Mouse (Mus musculus): ENCODE measurements around the gene Speg. TPM values are rescaled to one million over a fixed set of nuclear protein-coding genes. Genes with fewer than 3 reads are reported as not detected.

The Speg gene
- total RNA-seq, 2 experiments from 2014 or later: 164 to 175 TPM

DNA sequence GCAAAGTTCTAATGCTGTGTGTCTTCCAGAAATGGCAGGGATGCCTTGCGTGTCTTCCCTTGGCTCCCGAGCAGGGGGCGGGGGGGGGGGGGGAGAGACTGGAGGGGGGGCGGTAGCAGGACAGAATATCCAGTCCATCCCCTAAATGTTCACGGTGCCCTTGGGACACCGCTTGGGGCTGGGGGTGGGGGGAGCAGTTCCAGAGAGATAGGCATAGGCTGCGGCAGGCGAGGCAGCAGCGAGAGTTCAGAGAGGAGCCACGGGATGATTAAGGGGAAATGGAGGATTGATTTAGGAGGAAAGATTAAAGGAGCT lies 82.6 kb downstream of the Speg start:
- DNase-seq (ENCODE audit: low spot score in 2 of 2): no peak

DNA sequence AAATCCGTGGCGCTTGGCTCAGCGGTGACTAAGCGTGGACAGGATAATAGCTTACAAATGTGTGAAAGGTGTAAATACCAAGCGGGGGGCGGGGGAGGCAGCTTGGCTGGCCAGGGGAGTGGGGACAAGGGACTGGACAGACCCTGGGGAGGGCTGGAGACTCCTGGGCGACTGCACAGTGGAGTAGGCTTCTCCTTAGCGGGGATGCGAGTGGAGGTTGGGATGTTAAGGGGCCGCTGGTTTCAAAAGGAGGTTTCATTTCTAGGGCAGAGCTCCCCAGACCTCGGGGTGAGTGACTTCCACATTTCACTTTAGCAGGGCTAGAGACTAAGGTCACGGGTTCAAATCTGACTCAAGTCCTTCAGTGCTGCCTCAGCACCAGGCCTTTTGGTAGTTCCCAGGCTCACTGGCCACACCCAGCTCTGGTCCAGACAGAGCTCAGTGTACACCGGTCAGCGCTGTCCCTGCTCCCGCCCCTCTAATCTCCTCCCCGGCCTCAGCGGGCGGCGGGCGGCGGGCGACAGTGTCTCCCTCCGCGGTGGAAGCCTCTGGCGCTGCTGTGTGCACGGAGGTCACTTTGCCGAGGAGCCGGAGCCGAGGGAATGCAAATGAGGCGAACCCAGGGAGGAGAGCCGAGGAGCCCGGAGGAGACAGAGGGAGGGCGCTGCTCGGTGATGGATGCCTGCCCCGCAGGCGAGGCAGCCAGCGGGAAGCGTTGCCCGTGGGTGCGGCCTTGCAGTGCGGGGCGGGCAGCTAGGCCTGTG lies 83.1 kb downstream of the Speg start:
- DNase-seq (ENCODE audit: low spot score in 2 of 2): peak in 1 of 2 experiments; percentile 65

DNA sequence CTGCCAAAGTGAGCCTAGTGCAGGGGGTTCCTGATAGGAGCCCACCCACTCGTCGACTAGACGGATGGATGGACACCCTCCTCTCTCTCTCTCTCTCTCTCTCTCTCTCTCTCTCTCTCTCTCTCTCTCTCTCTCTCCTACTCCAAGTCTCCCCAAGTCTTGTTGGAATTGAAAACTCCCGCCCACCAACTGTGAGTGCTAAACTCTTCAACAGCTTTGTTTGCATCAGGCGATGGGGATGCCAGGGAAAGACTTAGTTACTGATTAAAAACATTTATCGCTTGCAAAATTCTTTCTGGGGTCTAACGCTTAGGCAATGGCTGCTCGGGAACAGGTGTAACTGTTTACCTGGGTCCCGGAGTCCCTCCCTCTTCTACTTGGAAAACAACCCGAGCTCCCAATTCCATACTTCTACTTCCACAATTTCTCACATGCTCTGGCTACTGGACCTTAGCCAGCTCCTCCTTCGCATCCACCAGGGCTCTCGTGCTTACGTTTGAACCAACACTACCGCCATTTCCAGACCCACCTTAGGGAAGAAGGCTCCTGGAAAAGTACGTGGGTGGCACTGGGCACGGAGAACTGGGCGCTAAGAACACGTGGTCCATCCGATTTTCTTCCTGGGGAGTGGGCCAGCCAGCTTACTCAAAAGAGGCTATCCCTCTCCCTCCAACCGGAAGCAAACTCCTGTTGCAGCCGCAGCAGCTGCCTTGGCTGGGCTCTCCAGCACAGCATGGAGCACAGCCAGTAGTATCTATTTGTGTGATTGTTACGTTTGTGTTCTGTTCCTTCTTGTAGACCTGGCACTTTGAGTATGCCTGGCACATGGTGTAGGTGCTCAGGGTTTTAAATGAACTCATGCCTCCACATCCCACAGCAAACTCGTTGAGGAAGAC lies 83.9 kb downstream of the Speg start:
- DNase-seq (ENCODE audit: low spot score in 2 of 2): peak in 1 of 2 experiments; percentile 43

DNA sequence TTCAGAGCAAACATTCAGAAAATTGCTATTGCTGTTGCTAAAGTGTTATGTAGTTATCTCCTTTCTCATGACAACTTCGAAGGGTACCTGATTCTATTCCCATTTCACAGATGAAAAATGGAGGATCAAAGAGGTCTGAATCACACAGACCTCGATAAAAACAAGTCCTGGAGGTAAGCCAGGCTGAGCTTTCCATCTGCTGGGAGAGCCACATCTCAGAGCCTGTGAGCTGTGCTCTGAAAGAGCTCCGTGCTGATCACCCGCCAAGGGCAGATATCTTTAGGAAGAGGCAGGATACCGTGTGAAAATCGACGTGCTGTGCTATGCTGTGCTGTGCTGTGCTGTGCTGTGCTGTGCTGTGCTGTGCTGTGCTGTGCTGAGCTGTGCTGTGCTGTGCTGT lies 85.2 kb downstream of the Speg start:
- DNase-seq (ENCODE audit: low spot score in 2 of 2): no peak

DNA sequence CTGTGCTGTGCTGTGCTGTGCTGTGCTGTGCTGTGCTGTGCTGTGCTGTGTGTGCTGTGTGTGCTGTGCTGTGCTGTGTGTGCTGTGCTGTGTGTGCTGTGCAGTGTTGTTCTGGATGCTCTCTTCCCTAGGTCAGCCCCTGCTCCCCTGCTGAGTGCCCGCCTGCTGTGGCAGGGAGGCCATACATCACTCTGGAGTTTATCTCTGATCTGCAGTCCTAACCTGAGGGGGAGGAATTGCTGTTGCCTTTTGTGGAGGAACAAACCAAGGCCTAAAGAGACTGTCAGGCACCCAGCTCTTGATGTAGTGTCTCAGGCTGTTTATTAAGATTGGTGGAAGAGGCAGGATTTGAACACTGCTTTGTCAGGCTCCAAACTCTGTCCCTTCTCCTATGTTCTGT lies 87.5 kb downstream of the Speg start:
- no peak for DNase-seq (ENCODE audit: low spot score in 2 of 2)

DNA sequence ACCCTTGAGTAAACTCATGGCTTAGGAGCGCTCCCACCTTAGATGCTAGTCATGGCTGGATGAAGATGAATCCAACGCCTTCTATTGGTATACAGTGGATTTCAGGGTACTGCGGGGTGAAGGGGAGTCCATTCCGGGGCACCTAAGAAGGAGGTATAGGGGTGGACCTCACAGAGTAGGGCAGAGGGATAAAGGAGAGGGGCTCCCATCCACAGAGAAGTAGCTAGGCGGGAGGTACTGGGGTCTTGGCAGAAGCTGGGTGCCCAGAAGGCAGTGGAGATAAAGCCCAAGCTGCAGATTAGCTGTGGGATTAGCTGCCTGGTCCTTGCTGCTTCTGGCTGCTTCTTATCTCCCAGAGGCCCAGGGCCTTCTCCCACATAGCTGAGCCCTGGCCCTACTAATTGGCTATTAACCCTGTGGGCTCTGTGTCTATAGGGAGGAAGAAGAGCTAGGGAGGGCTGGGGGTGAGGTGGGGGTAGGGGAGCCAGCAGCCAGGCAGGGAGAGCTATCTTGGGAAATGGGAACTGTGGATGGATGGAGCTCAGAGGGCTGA lies 88.6 kb downstream of the Speg start:
- no peak for DNase-seq (ENCODE audit: low spot score in 2 of 2)

DNA sequence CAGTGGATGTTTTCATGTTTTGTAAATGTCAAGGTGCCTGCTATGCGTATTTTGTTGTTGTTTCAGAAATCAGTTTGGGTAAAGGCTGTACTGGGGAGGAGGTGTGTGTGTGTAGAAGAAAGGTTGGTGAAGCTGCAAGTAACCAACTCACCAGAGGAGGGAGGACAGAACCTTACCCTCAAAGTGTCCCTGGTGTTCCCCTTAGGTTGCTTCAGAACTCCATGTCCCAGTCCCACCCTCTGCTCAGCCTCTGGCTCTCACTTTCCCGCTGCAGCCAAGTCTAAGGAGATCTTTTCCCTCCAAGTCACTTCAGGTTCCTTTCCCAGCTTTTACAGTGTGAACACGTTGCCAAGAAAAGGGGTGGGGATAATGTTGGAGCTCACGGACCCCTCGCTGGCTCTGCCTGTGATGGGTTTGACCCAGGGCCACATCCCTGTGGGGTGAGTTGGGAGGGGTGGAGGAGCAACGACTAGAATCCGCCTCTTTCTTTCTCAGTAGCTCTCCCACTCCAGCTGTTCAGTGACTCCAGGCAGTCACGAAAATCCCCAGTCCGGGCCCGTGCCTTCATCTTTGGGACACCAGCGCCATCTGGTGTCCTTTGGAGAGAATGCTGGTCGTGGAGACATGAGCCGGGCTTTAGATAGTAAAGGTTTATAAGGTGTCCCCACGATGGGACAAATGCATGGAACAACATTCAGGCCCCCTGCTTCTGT lies 92.3 kb downstream of the Speg start:
- DNase-seq (ENCODE audit: low spot score in 2 of 2): peak; percentile 81 to 89

DNA sequence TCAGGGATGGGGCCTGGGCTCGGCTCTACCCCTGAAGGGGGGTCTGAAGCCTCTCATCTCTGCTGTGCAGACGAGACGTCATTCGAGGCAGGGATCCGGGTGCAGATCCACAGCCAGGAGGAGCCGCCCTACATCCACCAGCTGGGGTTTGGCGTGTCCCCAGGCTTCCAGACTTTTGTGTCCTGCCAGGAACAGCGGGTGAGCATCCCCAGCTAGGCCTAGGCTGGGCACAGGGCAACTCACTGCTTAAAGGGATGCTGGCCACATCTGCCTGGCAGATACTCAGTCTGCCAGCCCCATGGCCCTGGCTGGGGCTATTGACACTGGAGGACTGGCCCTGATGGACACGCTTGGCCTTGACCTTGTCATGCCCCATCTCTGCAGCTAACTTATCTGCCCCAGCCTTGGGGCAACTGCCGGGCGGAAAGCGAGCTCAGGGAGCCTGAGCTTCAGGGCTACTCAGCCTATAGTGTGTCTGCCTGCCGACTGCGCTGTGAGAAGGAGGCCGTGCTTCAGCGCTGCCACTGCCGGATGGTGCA lies 94.3 kb downstream of the Speg start:
- no peak for DNase-seq (ENCODE audit: low spot score in 2 of 2)

DNA sequence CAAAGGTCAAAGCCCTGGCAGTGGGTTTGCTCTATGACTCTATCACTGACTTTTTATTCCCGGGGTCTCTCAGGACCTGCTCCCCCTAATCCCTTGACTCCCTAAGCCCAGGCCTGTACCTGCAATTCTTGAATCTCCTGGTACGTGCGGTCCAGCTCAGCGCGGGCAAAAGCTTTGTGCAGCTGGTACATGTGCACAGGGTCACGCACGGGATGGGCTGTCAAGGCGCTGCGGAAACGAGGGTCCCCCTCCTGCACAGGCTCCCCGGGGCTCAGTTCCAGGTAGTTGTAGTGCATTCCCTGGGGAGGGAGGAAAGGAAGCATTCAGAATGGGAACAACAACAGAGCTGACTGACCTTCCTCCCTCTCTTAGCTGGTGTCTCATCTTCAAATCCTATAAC lies 101.3 kb downstream of the Speg start:
- DNase-seq (ENCODE audit: low spot score in 2 of 2): no peak

DNA sequence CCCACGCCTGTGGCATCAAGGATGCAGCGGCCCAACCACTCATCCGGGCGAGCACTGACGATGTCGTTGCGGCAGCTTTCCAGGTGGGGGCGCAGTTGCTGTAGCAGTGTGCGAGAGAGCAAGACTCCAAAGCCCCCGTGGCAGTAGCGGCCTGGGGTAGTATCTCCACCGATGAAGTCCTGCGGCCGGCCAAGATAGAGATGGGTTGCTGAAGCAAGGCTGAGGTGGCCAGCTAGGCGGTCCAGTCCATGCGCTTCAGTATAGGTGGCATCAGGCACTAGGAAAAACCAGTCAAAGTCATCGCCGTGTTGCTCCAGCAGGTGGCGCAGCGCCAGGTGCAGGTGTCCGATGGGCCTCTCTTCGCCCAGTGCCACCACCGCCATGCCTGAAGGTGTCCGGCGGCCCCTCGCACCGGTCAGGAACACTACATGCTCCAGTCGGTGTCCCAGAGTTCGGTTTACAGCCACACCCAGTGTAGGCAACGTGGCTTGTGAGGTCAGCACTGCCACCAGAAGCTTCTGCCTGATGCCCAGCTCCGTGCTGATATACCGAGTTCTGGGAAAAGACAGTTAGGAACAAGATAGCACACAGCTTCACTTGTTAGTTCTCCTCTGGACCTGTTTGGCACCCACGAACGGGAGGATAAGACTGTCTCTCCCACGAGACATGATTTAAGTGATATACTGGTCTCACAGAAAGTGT lies 102.3 kb downstream of the Speg start:
- DNase-seq (ENCODE audit: low spot score in 2 of 2): peak; percentile 86 to 90

DNA sequence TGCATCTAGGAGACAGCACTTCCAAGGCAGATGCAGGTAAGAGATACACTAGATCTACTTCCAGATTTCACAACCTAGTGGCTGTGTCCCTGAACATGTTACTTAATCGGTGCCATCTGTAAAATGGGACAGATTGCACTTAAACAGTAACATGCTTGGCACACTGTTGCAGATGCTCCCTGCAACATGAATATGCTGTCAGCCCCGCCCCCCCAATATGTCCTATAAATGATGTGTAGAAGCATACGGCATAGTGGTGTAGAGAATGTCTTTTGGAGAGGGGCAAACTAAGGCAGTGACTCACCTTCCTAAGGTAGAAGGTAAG lies 102.8 kb downstream of the Speg start:
- no peak for DNase-seq (ENCODE audit: low spot score in 2 of 2)

DNA sequence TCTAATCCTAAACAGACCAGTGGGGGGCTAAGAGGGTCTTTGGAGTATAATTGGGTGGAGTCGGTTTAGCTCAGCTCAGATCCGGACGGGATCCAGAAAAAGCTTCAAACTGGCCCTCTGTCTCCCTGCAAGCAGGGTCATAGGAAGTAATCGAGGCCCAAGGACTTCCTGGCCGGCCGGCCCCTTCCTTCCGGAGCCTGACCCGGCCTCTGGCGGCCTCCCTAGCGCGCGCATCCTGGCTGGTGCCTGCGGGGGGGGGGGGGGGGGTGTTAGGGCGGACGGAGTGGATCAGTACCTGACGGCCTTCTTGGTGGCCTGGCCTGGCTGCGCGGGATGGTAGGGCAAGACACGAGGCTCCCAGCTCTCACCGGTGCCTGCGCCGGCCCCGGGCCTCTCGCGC lies 103.4 kb downstream of the Speg start:
- no peak for DNase-seq (ENCODE audit: low spot score in 2 of 2)

DNA sequence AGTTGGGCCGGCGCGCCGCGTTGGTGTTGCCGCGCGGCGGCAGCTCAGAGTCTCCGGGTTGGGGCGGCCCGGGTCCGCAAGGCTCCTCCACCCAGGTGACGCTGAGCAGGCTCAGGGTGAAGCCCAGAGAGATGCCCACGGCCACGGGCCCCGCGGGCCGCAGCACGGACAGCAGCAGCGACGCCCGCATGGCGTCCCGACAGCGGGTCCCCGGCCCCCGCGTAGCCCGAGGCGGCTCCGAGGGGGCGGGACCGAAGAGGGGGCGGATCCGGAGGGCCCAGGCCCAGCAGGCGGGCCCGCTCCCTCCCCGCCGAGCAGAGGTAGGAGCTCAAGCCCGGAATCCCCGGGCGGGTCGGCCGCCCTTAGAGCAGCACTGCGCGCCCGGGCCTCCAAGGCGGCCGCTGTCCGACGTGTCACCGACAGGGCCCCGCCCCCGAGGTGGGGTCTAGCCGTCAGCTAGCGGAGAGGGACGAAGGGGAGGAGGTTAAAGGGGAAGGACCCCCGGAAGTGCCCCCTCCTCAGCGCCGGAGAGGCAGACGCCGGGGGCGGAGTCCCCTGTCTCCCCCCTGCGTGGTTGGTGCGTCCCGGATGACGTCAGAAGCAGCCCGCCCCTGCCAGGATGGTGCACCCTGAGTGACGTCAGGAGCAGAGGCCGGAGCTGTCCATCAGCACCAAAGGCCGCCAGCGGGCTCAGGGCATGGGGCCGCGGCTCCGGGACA lies 104.0 kb downstream of the Speg start, which contains the start of the genes Chpf and Tmem198:
Chpf (minus strand) TSS at position 392 of the 719 bp plus-strand sequence.
Tmem198 (plus strand) TSS at position 617 of the 719 bp plus-strand sequence.
- DNase-seq (ENCODE audit: low spot score in 2 of 2): peak; percentile 98

DNA sequence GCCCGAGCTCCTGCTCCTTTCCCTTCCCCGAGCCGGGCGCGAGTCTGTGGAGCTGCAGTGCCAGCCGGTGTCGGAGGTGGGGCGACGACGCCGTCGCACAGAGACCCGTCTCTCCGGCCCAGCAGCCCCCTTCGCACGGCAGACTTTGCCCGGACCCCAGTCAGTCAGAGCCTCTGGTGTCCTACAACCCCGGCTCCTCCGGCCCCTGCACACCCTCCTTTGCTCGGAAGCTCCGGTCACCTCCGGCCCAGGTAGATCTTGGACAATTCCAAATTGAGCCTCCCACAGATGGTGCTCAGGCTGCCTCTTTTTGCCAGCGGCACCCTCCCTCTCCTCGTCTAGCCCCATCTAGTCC lies 104.5 kb downstream of the Speg start:
- DNase-seq (ENCODE audit: low spot score in 2 of 2): no peak

DNA sequence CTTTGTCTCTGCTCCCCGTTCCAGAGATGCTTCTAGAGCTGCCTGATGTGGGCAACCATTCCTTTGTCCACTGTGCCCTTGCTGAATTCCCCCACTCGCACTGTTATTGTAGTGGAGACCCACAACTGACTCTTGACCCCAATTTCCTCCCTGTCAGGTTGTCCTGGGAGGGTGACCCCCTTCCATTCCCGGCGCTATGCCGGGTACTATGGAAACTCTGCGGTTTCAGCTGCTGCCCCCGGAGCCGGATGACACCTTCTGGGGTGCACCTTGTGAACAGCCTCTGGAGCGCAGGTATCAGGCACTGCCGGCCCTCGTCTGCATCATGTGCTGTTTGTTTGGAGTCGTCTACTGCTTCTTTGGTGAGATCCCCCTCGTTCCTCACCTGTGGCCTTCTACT lies 104.9 kb downstream of the Speg start:
- no peak for DNase-seq (ENCODE audit: low spot score in 2 of 2)

DNA sequence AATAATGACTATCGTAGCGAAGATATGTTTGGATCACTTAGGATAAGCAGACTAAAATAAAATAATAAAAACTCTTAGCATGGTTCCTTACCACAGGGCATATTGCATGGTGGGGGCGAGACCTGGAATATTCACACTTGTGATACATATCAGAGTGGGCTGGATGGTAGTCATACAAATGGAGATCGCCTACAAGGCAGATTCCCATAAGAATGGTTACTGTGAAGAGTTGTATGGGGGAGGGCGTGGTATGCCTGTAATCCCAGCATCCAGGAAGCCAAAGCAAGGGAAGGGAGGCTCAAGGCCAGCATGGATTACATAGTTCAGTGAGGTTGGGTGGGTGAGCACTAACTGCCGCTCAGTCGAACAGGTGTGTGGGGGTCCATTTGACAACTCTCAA lies 105.6 kb downstream of the Speg start:
- no peak for DNase-seq (ENCODE audit: low spot score in 2 of 2)

Measured in layer of hippocampus, postnatal 10 days (tissue).